Mouse (Mus musculus): ENCODE results near the gene March9. TPM values are rescaled to one million over a fixed set of nuclear protein-coding genes. Genes with fewer than 3 reads are reported as not detected.
"Not testable (repeated sequence)": the region's sequence is repeated elsewhere in the genome, so short reads cannot be mapped to it uniquely, and the experiment has no call there.

March9 gene
- polyA plus RNA-seq, 1 experiment from 2014 or later, result 6.1 TPM

- WGBS, result 5% methylated on average over 10 of the region's 10 CpGs
- peak overlapping the region; percentile 70; the same call in 1 of the 2 replicates for H3K4me3 ChIP-seq
- peak overlapping the region; percentile 27; the same call in 1 of the 2 replicates for H3K9ac ChIP-seq
- H3K9me3 ChIP-seq (replicated peaks), result no peaks in the 10 kb centered on the region
- peaks cover 48% of the 10 kb centered on the region for H3K4me1 ChIP-seq
- H3K27me3 ChIP-seq, result peaks cover 73% of the 10 kb centered on the region
- H3K4me2 ChIP-seq (replicated peaks), result peak overlapping the region; percentile 97
- peak overlapping the region; percentile 56 for H3K27ac ChIP-seq
- no peaks in the 10 kb centered on the region for H3K36me3 ChIP-seq
- no peak for ATAC-seq (ENCODE audit: low FRiP score)
Observed at GRCm38 (mm10) chr10:127077515-127077914, 17.5 kb upstream of the March9 start.

GRCm38 (mm10) chr10:127076082-127076481 lies 16.1 kb upstream of the March9 start:
- WGBS, result 46% methylated on average over 4 of the region's 4 CpGs
- no peaks in the 10 kb centered on the region for H3K9me3 ChIP-seq (replicated peaks)
- no peak for ATAC-seq (ENCODE audit: low FRiP score)
- H3K4me3 ChIP-seq, result no peak overlapping the region
- H3K4me2 ChIP-seq (replicated peaks), result no peak overlapping the region
- H3K27ac ChIP-seq, result no peak overlapping the region
- H3K36me3 ChIP-seq, result no peaks in the 10 kb centered on the region
- H3K4me1 ChIP-seq, result peaks cover 37% of the 10 kb centered on the region
- peaks cover 59% of the 10 kb centered on the region for H3K27me3 ChIP-seq
- no peak overlapping the region for H3K9ac ChIP-seq

- Histone ChIP-seq H3K4me3 (no peak overlapping the region), H3K27ac (no peak overlapping the region), H3K4me2 (replicated peaks) (no peak overlapping the region), H3K27me3 (peaks cover 54% of the 10 kb centered on the region), H3K36me3 (no peaks in the 10 kb centered on the region), H3K9ac (no peak overlapping the region), H3K9me3 (replicated peaks) (no peaks in the 10 kb centered on the region), H3K4me1 (peaks cover 37% of the 10 kb centered on the region)
- ATAC-seq (ENCODE audit: low FRiP score), result no peak
- WGBS, result 61% methylated on average over 8 of the region's 8 CpGs
Observed at GRCm38 (mm10) chr10:127075651-127076050, 15.7 kb upstream of the March9 start.

- H3K27ac ChIP-seq, result no peak within 1 kb of the TSS
- peaks cover 31% of the 10 kb centered on the region for H3K4me1 ChIP-seq
- H3K36me3 ChIP-seq, result no peaks in the 10 kb centered on the region
- peaks cover 49% of the 10 kb centered on the region for H3K27me3 ChIP-seq
- no peak within 1 kb of the TSS for H3K4me2 ChIP-seq (replicated peaks)
- whole genome bisulfite sequencing, result 66% methylated on average over 9 of the region's 9 CpGs
- H3K9ac ChIP-seq, result no peak within 1 kb of the TSS
- H3K4me3 ChIP-seq, result no peak within 1 kb of the TSS
- H3K9me3 ChIP-seq (replicated peaks), result no peaks in the 10 kb centered on the region
- no peak for ATAC-seq (ENCODE audit: low FRiP score)
Observed at GRCm38 (mm10) chr10:127075080-127075479, 15.1 kb upstream of the March9 start, which contains the start of gene Agap2. Gene Agap2, plus strand, starts transcription at chr10:127075284.

GRCm38 (mm10) chr10:127073981-127074380 lies 14.0 kb upstream of the March9 start:
- Histone ChIP-seq H3K27me3 (peaks cover 38% of the 10 kb centered on the region), H3K9ac (no peak overlapping the region), H3K4me3 (no peak overlapping the region), H3K27ac (no peak overlapping the region), H3K9me3 (replicated peaks) (no peaks in the 10 kb centered on the region), H3K4me1 (peaks cover 27% of the 10 kb centered on the region), H3K4me2 (replicated peaks) (no peak overlapping the region), H3K36me3 (no peaks in the 10 kb centered on the region)
- no peak for ATAC-seq (ENCODE audit: low FRiP score)
- WGBS, result 100% methylated on average over 1 of the region's 1 CpGs

- Histone ChIP-seq H3K4me1 (peaks cover 31% of the 10 kb centered on the region), H3K27me3 (peaks cover 29% of the 10 kb centered on the region)
- H3K4me2 ChIP-seq (replicated peaks); H3K4me3 ChIP-seq; H3K27ac ChIP-seq; ATAC-seq (ENCODE audit: low FRiP score); H3K36me3 ChIP-seq; H3K9ac ChIP-seq; H3K9me3 ChIP-seq (replicated peaks): not testable (repeated sequence)
- 81% methylated on average over 2 of the region's 2 CpGs for WGBS
Observed at GRCm38 (mm10) chr10:127072969-127073368, 13.0 kb upstream of the March9 start.

GRCm38 (mm10) chr10:127072270-127072669 lies 12.3 kb upstream of the March9 start:
- H3K4me3 ChIP-seq; H3K4me2 ChIP-seq (replicated peaks); ATAC-seq (ENCODE audit: low FRiP score); H3K9me3 ChIP-seq (replicated peaks); H3K27ac ChIP-seq; H3K9ac ChIP-seq: not testable (repeated sequence)
- peaks cover 12% of the 10 kb centered on the region for H3K36me3 ChIP-seq
- peaks cover 23% of the 10 kb centered on the region for H3K27me3 ChIP-seq
- 85% methylated on average over 4 of the region's 4 CpGs for WGBS
- peaks cover 27% of the 10 kb centered on the region for H3K4me1 ChIP-seq

- 78% methylated on average over 9 of the region's 9 CpGs for WGBS
- Histone ChIP-seq H3K4me1 (peaks cover 29% of the 10 kb centered on the region), H3K4me3 (peak overlapping the region; percentile 58), H3K9me3 (replicated peaks) (no peaks in the 10 kb centered on the region), H3K27me3 (peaks cover 14% of the 10 kb centered on the region), H3K4me2 (replicated peaks) (peak overlapping the region; percentile 96), H3K36me3 (peaks cover 22% of the 10 kb centered on the region), H3K27ac (no peak overlapping the region), H3K9ac (peak overlapping the region; percentile 77; the same call in 1 of the 2 replicates)
- ATAC-seq (ENCODE audit: low FRiP score), result no peak
Observed at GRCm38 (mm10) chr10:127071203-127071602, 11.2 kb upstream of the March9 start.

GRCm38 (mm10) chr10:127070190-127071121 lies 10.5 kb upstream of the March9 start, which contains the start of gene Tspan31:
Gene Tspan31, minus strand, starts transcription at chr10:127070264.
- peak within 1 kb of the TSS; percentile 96 for H3K4me2 ChIP-seq (replicated peaks)
- H3K9me3 ChIP-seq (replicated peaks), result no peaks in the 10 kb centered on the region
- H3K27me3 ChIP-seq, result peaks cover 7% of the 10 kb centered on the region; the same call in 1 of the 2 replicates
- peaks cover 30% of the 10 kb centered on the region for H3K36me3 ChIP-seq
- H3K4me3 ChIP-seq, result peak within 1 kb of the TSS; percentile 58
- WGBS, result 2% methylated on average over 36 of the region's 36 CpGs
- peak; percentile 90 for ATAC-seq (ENCODE audit: low FRiP score)
- H3K4me1 ChIP-seq, result peaks cover 34% of the 10 kb centered on the region
- peak within 1 kb of the TSS; percentile 94 for H3K27ac ChIP-seq
- H3K9ac ChIP-seq, result peak within 1 kb of the TSS; percentile 77

GRCm38 (mm10) chr10:127069281-127070189 lies 9.6 kb upstream of the March9 start:
- H3K9ac ChIP-seq, result peak overlapping the region; percentile 76
- H3K9me3 ChIP-seq (replicated peaks), result no peaks in the 10 kb centered on the region
- H3K4me1 ChIP-seq, result peaks cover 43% of the 10 kb centered on the region

GRCm38 (mm10) chr10:127068360-127069038 lies 8.5 kb upstream of the March9 start:
- peaks cover 37% of the 10 kb centered on the region for H3K36me3 ChIP-seq
- H3K27ac ChIP-seq, result peak overlapping the region; percentile 94; the same call in 1 of the 2 replicates
- no peaks in the 10 kb centered on the region for H3K9me3 ChIP-seq (replicated peaks)
- H3K9ac ChIP-seq, result peak overlapping the region; percentile 76
- peak overlapping the region; percentile 58 for H3K4me3 ChIP-seq
- H3K4me1 ChIP-seq, result peaks cover 45% of the 10 kb centered on the region
- WGBS, result 84% methylated on average over 9 of the region's 9 CpGs
- H3K27me3 ChIP-seq, result no peaks in the 10 kb centered on the region
- no peak for ATAC-seq (ENCODE audit: low FRiP score)
- peak overlapping the region; percentile 96 for H3K4me2 ChIP-seq (replicated peaks)

More at GRCm38 (mm10) chr10:127069281-127070189, 9.6 kb upstream of the March9 start:
- 9% methylated on average over 30 of the region's 30 CpGs for WGBS
- ATAC-seq (ENCODE audit: low FRiP score), result peak; percentile 83
- H3K27me3 ChIP-seq, result no peaks in the 10 kb centered on the region
- H3K4me2 ChIP-seq (replicated peaks), result peak overlapping the region; percentile 96
- H3K27ac ChIP-seq, result peak overlapping the region; percentile 94
- H3K4me3 ChIP-seq, result peak overlapping the region; percentile 58
- H3K36me3 ChIP-seq, result peaks cover 37% of the 10 kb centered on the region
